Mouse (Mus musculus) forelimb bud, embryonic 11.5 days (tissue): ENCODE measurements around the gene Arhgef26.

Experiments used
- DNase-seq: peaks from one replicate; pipeline ENCODE4 v3.0.0-alpha.2; 2012; ENCODE audit warnings: low read depth, low spot score

The Arhgef26 gene

DNA sequence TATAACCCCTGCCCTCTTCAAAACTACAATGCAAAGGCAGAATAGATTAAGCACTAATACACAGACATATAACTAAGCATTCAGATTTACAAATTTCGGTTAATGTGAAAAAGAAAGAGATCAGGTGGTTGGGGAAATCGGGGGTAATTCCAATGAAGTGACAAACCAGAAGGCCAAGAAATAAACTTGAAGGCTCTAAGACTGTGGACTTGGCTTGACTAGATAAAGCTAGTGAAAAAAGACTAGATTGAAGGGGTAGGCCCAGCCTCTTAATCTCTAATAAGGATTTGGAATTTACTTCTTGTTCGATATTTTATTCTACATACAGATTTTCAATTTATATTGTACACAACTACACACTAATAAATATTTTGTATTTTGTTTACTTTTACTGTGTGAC lies at the start of gene Arhgef26:
TSS of gene Arhgef26 (plus strand) at position 301 of the 400 bp plus-strand sequence.
- DNase-seq: no peak

GRCm38 (mm10) chr3:62310493-62310892 lies 27.7 kb upstream of the Arhgef26 start:
- no peak for DNase-seq

GRCm38 (mm10) chr3:62311224-62311623 lies 26.9 kb upstream of the Arhgef26 start:
- no peak for DNase-seq

DNA sequence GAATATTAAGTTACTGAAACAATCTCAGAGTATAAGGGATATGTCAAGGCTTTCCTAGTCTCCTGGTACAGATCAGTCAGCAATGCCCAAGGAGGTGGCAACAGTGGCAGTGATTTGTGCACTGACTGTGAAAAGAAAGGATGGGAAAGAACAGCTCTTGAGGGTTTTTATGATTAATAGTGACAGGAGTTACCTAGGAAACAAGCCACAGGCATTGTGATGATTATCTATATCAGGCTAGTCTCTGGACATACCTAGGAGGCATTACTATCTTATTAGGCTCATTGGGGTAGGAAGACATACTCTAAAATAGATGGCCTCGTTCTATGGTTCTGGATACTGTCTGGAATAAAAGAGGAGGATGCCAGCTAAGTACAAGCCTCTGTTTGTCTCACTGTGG lies 13.4 kb upstream of the Arhgef26 start:
- DNase-seq: no peak

GRCm38 (mm10) chr3:62327903-62328302 lies 10.2 kb upstream of the Arhgef26 start:
- no peak for DNase-seq

DNA sequence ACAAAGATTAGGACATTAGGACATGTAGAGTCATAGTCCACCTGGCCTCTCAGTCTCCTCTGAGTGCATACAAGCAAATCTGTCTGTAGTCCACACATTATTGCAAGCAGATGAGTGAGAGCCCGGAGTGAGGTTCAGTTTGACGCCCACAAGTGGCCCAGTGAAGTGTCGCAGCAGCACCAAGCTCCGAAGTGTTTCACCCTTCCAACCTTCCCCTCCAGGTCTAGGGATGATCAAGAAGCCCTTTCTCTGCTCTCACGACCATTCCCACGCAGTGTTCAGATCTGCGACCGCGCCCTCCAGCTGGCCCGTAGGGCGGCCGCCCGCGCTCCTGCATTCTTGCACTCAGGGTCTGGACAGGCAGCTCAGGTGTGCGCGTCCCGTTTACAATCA lies 313 bp downstream of the Arhgef26 start:
- DNase-seq: no peak

GRCm38 (mm10) chr3:62338854-62339515 lies 841 bp downstream of the Arhgef26 start:
- DNase-seq: peak; percentile 34

DNA sequence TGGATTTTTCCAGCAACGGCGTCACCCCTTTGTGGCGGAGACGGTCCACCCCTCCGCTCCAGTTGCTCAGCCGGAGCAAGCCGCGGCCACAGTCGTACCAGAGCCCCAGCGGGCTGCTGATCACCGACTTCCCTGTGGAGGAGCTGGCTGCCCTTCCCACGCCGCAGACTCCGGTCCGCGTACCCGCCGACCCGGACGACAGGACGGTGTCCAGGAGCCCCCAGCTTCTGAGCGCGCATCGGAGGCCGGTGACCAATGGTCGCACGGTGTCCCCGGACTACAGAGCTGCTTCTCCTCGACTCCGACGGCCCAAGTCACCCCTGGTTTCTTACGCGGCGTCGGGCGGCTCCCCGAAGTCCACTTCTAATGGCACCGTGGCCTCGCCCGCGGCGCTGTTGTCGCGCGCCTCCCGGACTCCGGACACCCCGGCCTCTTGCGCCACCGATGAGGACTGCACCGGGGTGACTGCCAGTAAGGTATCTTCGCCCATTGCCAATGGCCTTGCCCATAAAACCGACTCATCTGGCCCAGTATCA lies 1.4 kb downstream of the Arhgef26 start:
- no peak for DNase-seq

DNA sequence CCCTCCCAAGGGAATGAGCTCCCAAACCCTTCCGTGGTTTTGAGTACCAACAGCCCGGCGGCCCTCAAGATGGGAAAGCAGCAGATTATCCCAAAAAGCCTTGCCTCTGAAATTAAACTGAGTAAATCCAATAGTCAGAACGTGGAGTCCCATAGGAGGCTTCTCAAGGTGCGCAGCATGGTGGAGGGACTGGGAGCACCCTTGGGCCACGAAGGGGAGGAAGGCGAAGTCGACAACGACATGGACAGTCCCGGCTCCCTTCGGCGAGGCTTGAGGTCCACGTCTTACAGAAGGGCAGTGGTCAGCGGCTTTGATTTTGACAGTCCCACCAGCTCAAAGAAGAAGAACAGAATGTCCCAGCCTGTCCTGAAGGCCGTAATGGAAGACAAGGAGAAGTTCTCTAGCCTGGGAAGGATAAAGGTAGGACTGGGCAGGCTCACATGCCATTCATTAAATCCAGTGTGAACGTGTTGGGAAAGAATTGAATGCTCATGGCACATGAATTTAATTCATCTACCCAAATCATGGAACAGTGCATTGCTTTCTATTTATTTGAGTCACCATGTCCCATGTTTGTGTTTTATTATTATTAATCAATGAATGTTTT lies 2.1 kb downstream of the Arhgef26 start:
- no peak for DNase-seq

DNA sequence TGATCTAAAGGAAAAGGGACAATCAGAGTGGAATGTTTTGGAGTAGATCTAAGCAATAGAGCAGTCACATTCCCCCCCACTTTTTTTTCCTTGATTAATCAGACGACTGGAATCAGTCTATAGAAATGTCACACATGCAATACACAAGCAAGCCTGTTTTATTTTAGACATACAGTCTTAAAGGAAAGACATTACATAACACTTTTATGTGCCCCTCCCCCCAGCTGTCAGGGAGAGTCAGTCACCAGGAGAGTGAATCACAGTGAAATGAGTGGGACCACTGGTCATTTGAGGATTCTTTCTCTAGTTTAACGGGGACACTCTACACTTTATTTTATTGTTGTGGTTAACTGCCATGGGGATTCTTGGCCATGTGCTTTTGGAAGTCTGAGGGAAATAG lies 2.7 kb downstream of the Arhgef26 start:
- no peak for DNase-seq

- no peak for DNase-seq
These were observed 3.5 kb downstream of the Arhgef26 start for GRCm38 (mm10) chr3:62341496-62342205.

DNA sequence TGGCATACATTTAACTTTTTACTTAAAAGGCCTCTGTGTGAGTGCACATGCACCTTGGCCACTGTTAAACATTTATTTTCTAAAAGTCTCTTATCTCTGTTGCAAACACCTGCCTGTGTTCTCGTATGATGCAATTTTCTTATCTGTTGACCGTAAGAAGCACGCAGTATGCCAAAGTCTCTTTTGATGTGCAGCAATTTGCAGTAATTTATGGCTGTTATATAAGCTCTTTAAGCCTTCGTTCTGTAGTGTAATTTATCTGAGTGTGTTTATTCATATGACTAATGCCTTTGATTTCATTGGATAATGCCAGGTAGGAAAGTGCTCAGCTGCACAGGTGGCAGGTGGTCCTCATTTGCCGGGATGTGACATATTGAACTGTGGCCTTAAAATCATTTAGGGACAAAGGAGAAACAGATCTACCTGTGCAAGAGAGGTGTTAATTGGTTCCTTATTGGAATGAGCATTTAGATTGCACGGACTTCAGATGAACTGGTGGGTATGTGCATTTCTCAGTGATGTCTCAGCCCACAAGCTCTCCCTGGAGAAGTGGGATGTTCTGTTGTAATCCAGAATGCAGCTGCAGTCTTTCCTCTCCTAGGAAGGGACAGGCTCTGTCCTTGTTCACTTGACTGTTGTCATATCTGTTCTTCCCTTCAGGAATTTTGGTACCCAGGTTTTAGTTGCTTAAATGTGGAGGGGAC lies 10.5 kb downstream of the Arhgef26 start:
- no peak for DNase-seq

GRCm38 (mm10) chr3:62349218-62349897 lies 11.2 kb downstream of the Arhgef26 start:
- DNase-seq: no peak

DNA sequence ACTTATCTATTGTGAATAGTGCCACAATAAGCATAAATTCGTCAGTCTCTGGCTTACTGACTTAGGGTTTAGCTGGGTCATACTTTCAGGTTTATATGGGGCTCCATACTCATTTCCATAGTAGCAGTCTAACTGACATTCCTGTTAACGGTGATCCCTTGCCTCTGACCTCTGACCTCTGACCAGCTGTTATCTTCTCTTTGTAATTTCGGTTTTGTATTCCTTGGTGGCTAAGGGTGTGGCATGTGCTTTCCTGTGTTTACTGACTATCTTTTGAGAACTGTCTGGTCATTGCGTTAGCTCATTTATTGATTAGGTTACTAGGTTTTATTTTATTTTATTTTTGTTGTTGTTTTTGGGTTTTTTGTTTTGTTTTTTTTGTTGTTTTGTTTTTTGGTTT lies 13.9 kb downstream of the Arhgef26 start:
- no peak for DNase-seq

- no peak for DNase-seq
These were observed 14.7 kb downstream of the Arhgef26 start for GRCm38 (mm10) chr3:62352876-62353275.

- no peak for DNase-seq
These were observed 29.7 kb downstream of the Arhgef26 start for GRCm38 (mm10) chr3:62367882-62368281.

- DNase-seq: no peak
These were observed 34.7 kb downstream of the Arhgef26 start for GRCm38 (mm10) chr3:62372841-62373240.

DNA sequence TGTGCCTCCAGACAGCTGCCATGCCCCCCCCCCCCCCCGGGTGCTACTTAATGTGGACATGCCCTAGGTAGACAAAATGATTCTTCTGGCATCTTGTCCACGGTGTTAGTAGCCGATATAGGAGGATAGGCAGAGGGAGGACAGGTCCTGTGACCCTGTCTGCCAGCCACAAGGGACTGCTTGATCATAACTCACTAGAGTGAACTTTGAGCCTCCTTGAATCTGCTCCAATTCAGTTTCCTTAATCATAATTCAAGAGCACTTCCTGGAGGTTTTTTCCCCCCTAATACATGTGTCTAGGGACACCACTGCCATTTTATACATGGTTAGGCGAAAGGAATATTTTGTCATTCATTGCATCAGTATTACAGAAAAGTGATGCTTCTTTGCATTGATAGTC lies 36.2 kb downstream of the Arhgef26 start:
- no peak for DNase-seq

DNA sequence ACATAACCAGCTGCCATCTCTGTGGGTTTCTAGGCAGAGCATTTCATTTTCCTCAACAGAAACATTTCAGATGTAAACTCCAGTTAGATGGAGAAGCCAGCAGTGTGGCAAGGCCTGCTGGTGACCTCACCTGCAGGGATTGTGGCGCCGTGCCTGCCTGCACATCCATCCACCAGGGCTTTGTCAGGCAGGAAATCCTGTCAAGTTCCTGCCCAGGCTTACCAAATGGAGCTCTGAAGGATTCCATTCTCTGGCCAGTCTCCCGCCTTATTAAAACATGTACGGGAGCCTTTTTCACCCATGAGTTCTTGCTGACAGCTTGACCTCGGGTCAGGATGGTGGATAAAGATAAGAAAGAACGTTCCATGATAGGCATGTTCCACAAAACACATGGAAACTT lies 36.7 kb downstream of the Arhgef26 start:
- no peak for DNase-seq

DNA sequence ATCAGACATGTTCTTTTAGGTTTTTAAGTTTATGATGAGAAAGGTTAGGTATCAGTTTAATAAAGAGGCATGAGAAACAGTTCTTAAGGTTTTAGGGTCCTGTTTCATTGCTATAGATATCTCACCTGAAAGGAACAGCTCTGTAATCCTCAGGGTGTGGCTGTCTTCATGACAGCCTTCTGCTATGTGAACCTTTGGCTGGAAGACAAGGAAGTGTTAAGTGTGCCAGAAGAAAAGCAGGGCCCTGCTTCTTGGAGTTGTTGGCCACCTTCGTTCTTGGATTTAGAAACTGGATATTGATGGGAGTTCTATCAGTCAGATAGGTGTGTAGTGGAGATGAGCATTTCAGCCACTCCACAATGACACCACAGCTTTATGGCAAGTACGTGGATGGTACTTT lies 38.6 kb downstream of the Arhgef26 start:
- DNase-seq: no peak

- no peak for DNase-seq
These were observed 41.8 kb downstream of the Arhgef26 start for GRCm38 (mm10) chr3:62379946-62380345.

DNA sequence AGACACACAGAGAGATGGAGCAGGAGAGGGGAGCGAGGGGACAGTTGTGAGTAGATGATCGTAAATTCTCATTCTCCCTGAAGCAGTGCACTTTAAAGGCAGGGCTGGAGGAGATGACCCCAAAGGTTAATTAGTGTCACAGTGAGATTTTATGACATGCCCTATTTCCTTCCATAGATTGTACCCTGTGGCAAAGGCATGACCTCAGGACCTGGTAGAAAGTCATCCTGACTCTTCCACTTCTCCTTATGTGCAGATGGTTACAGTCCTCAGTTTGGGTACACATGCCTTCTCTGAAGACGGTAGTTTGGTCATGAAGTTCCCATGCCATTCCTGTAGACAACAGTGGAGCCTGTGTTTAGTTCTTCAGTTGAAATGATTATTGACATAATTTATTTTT lies 42.3 kb downstream of the Arhgef26 start:
- no peak for DNase-seq
